Mouse (Mus musculus): ENCODE measurements around the gene Dis3l.

Dis3l gene

GRCm38 (mm10) chr9:64261023-64261422 lies 80.1 kb downstream of the Dis3l start:
- no peak for DNase-seq (ENCODE audit: low read depth, low spot score)

GRCm38 (mm10) chr9:64259906-64260305 lies 81.2 kb downstream of the Dis3l start:
- DNase-seq (ENCODE audit: low read depth, low spot score) = no peak

Measured in R1 (cell line).